Mouse (Mus musculus) liver, embryonic 14.5 days (tissue): ENCODE measurements around the gene Actb. TPM values are rescaled to one million over a fixed set of nuclear protein-coding genes. Genes with fewer than 3 reads are reported as not detected.
"Not testable (repeated sequence)": the region's sequence is repeated elsewhere in the genome, so short reads cannot be mapped to it uniquely, and the experiment has no call there.

Experiments used
- ATAC-seq: fragments of 200-750 bp; cut with Nextera tagmentation; 2 replicates; pipeline ENCODE4 v1.8.0; 2017; ENCODE audit warnings: moderate number of reproducible peaks, mild to moderate bottlenecking, moderate library complexity; ENCODE audit not compliant: insufficient read depth
- DNase-seq, 3 experiments: peaks; one replicate each; pipeline ENCODE4 v3.0.0-alpha.2; 2012 to 2013; ENCODE audit warnings: low read depth in 3 of 3, low spot score in 3 of 3
- H3K27ac ChIP-seq: fragments of 300-500 bp; sonication (generic); 2 replicates; pipeline ENCODE4 v1.5.1; 2014; ENCODE audit warnings: moderate library complexity, mild to moderate bottlenecking, control low read depth, inconsistent platforms
- H3K27me3 ChIP-seq: fragments of 300-500 bp; sonication (generic); 2 replicates; pipeline ENCODE4 v1.6.1; 2014; ENCODE audit warnings: mild to moderate bottlenecking, low read length, moderate library complexity; ENCODE audit not compliant: control insufficient read depth, insufficient read depth
- H3K36me3 ChIP-seq: fragments of 300-500 bp; sonication (generic); replicated peaks from 2 replicates; pipeline ENCODE4 v1.6.1; 2014; ENCODE audit warnings: low read depth; ENCODE audit not compliant: control insufficient read depth, insufficient read depth
- H3K4me1 ChIP-seq, 2 experiments: fragments of 200-500 bp in 1 of 2; fragments of 300-500 bp in 1 of 2; sonication (generic) in 1 of 2; replicated peaks; 2 replicates each; pipeline ENCODE4 v1.6.1; 2012 to 2014; ENCODE audit warnings: antibody characterized with exemption in 1 of 2, inconsistent platforms in 1 of 2, low read length in 1 of 2; ENCODE audit not compliant: control insufficient read depth in 2 of 2, insufficient read depth in 2 of 2
- H3K4me2 ChIP-seq: fragments of 300-500 bp; sonication (generic); 2 replicates; pipeline ENCODE4 v1.6.1; 2014; ENCODE audit warnings: low read depth, mild to moderate bottlenecking, control low read depth, moderate library complexity
- H3K4me3 ChIP-seq, 2 experiments: fragments of 200-500 bp in 1 of 2; fragments of 300-500 bp in 1 of 2; sonication (generic) in 1 of 2; 2 replicates each; pipeline ENCODE4 v1.5.1; 2012 to 2014; ENCODE audit warnings: low read depth in 2 of 2, low read length in 2 of 2, mild to moderate bottlenecking in 2 of 2, control low read depth in 1 of 2, inconsistent platforms in 1 of 2, moderate library complexity in 1 of 2; ENCODE audit not compliant: insufficient read depth in 1 of 2
- H3K9ac ChIP-seq: fragments of 300-500 bp; sonication (generic); replicated peaks from 2 replicates; pipeline ENCODE4 v1.6.1; 2014; ENCODE audit warnings: mild to moderate bottlenecking, control low read depth, moderate library complexity
- H3K9me3 ChIP-seq: fragments of 300-500 bp; sonication (generic); 2 replicates; pipeline ENCODE4 v1.6.1; 2016; ENCODE audit warnings: low read length, mixed read lengths; ENCODE audit not compliant: control insufficient read depth
- CTCF ChIP-seq: IDR thresholded peaks from 2 replicates; pipeline ENCODE4 v1.5.1; 2016; ENCODE audit warnings: antibody characterized with exemption, low read depth, control low read depth
- EP300 ChIP-seq: IDR thresholded peaks from 2 replicates; pipeline ENCODE4 v1.6.1; 2016; ENCODE audit warnings: antibody characterized with exemption, low read depth
- WGBS: fragments of 180-500 bp; shearing (Covaris S2); extraction: QIAGEN DNeasy Blood & Tissue Kit; methylation state at CpG from one replicate; pipeline ENCODE4 v1.1.7; 2014; ENCODE audit not compliant: insufficient replicate concordance; 5-methylcytosine and 5-hydroxymethylcytosine counted together
- polyA plus RNA-seq, 2 experiments: library from polyadenylated mRNA; depleted of rRNA in 1 of 2; stranded (reverse) in 1 of 2; unstranded in 1 of 2; fragments of >200 nt; fragmentation: Nextera tagmentation in 1 of 2; extraction: Ambion mirVana in 1 of 2; gene quantifications; 2 replicates each; pipeline versions ENCODE4 v1.2.1 to v1.2.3; 2012 to 2014

Gene Actb
- polyA plus RNA-seq, 2 experiments = 920 to 7,802 TPM

DNA sequence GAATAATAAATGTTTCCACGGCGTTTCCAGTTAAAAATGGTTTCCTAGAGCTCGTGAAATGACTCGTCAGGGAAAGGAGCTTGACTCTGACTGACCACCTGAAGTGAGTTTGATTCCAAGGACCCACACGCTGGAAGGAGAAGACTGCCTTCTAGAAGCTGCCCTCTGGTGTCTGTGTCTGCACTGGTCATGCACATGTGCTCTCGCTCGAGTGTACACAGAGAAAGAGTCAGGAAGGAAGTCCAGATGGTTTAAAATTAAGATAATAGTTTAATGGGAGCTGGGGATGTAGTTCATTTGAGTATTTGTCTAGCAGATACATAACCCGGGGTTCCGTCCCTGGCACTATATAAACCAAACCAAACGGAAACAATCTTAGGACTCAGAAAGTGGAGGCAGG is 10.4 kb downstream of the Actb start:
- Histone ChIP-seq H3K36me3 (peaks cover 13% of the 10 kb centered on the region), H3K9me3 (no peaks in the 10 kb centered on the region), H3K9ac (peak overlapping the region; percentile 77), H3K27ac (peak overlapping the region; percentile 27), H3K4me2 (peak overlapping the region; percentile 86), H3K4me1 (peaks cover 13 to 19% of the 10 kb centered on the region in 2 experiments), H3K4me3 (peak overlapping the region in 1 of 2 experiments; percentile 78; a peak in 2 of 4 replicates), H3K27me3 (no peaks in the 10 kb centered on the region)
- DNase-seq = no peak
- ATAC-seq = no peak
- no peak for TF ChIP-seq EP300
- peak; percentile 34; the same call in 1 of the 2 replicates for TF ChIP-seq CTCF
- WGBS = 34% methylated on average over 10 of the region's 10 CpGs

DNA sequence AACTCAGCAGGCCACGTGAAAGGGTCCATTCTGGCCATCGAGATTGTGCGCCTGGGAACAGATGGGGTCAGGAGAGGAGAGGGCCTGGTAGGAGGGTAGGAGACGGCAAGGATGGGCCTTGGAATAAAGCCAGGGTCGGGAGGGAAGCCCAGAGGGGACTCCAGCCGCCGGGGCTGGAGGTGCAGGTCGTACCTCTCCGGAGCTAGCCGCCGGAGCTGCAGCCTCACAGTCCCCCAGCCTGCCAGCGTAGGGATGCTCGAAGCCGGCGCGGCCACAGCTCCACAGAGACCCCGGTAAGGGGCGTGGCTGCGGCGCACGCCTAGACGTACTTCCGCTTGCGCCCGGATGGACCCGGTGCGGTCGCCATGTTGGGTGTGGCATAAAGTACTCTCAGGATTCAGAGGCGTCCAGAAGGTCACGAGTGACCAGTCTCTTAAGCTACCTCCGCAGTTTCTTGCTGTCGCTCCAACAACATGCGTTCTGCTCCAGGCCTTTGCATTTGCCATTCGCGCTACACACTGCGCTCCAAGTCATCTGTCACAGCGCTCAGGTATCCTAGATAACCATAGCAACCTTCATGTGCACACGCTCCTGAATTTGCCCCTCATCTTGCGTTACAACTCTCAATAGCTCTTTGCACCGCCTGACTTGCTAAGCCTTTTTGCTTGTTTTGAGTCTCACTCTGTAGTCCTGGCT is 11.5 kb downstream of the Actb start, which contains the start of gene Fbxl18:
Gene Fbxl18, minus strand, starts transcription at position 504 of the 696 bp plus-strand sequence.
- no peaks in the 10 kb centered on the region for H3K9me3 ChIP-seq
- DNase-seq = peak; percentile 75 to 78 (median 76)
- H3K27ac ChIP-seq = peak within 1 kb of the TSS; percentile 77
- H3K4me1 ChIP-seq = peaks cover 13 to 19% of the 10 kb centered on the region in 2 experiments
- WGBS = under 1% methylated on average over 40 of the region's 40 CpGs
- peak within 1 kb of the TSS; percentile 77 for H3K9ac ChIP-seq
- H3K36me3 ChIP-seq = peaks cover 4% of the 10 kb centered on the region
- peak within 1 kb of the TSS; percentile 78 to 99 for H3K4me3 ChIP-seq
- TF ChIP-seq EP300 (no peak), CTCF (no peak)
- no peaks in the 10 kb centered on the region for H3K27me3 ChIP-seq
- peak within 1 kb of the TSS; percentile 86 for H3K4me2 ChIP-seq
- peak; percentile 92 for ATAC-seq

DNA sequence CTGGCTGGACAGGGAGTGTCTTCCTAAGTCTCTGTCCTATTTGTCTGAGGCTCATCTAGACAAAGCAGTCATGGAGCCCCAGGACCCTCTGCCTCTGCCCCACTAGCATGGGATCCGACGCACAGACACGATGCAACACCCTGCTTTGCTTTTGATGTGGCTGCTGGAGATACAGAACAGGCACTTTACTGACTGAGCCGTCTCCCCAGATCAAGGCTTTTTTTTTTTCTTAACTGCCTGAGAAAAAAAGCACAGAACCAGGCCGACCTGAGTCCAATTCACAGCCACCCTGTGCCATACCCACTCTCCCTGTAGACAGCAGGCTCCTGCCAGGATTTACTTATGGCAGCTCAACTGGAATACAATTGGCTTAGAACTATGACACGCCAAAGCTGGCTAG is 15.2 kb downstream of the Actb start:
- H3K4me1 ChIP-seq = peaks cover 12 to 13% of the 10 kb centered on the region in 2 experiments
- no peak overlapping the region for H3K4me2 ChIP-seq
- WGBS = 85% methylated on average over 6 of the region's 6 CpGs
- no peak overlapping the region for H3K9ac ChIP-seq
- no peaks in the 10 kb centered on the region; the same call in 1 of the 2 replicates for H3K36me3 ChIP-seq
- no peak overlapping the region for H3K4me3 ChIP-seq
- ATAC-seq (no peak), DNase-seq (no peak)
- no peak for TF ChIP-seq CTCF
- TF ChIP-seq EP300 = no peak
- H3K9me3 ChIP-seq = no peaks in the 10 kb centered on the region
- no peak overlapping the region for H3K27ac ChIP-seq
- no peaks in the 10 kb centered on the region for H3K27me3 ChIP-seq

DNA sequence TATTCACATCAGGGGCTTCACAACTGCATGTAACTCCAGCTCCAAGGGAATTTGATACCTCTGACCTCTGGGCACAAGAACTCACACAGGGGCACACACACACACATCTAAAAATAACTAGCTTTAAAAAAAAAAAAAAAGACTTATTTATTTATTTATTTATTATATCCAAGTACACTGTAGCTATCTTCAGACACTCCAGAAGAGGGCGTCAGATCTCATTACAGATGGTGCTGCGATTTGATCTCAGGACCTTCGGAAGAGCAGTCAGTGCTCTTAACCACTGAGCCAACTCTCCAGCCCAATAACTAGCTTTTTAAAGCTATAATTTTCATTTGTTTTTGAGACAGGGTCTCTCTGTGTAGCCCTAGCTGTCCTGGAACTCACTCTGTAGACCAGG is 19.0 kb downstream of the Actb start:
- not testable (repeated sequence) for H3K4me3 ChIP-seq, H3K27ac ChIP-seq, DNase-seq, H3K4me1 ChIP-seq, H3K36me3 ChIP-seq, ATAC-seq, H3K9ac ChIP-seq, H3K9me3 ChIP-seq, H3K4me2 ChIP-seq, H3K27me3 ChIP-seq
- TF ChIP-seq CTCF = peak; percentile 14; the same call in 1 of the 2 replicates
- WGBS = 83% methylated on average over 3 of the region's 3 CpGs

DNA sequence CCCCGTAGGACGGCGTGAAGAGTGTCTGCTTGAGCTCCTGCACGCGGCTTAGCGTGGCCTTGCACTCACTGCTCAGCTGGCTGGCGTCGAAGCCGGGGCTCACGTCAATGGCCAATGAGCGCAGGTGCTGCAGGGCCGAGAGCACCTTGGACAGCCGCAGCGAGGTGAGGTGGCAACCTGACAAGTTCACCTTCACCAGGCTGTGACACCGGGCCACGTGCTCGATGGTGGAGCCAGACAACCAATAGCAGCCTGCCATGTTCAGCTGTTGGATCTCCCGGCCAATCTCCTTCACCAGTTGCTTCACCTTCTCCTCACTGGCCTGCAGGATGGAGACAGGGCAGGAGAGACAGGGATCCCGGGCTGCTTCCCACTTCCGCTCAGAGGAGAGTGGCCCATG is 19.8 kb downstream of the Actb start:
- Histone ChIP-seq H3K4me1 (no peaks in the 10 kb centered on the region), H3K9me3 (no peaks in the 10 kb centered on the region), H3K4me3 (no peak overlapping the region), H3K27ac (no peak overlapping the region), H3K9ac (no peak overlapping the region), H3K4me2 (no peak overlapping the region), H3K36me3 (no peaks in the 10 kb centered on the region; the same call in 1 of the 2 replicates), H3K27me3 (no peaks in the 10 kb centered on the region)
- WGBS = 89% methylated on average over 20 of the region's 20 CpGs
- no peak for DNase-seq
- no peak for ATAC-seq
- no peak for TF ChIP-seq EP300
- TF ChIP-seq CTCF = no peak
